Mouse (Mus musculus) cerebellum, adult 8-10 months (tissue): ENCODE data around the gene Ppp2r5e.
A peak's percentile ranks its signal among the peaks of the same experiment; 100 is the strongest.

ENCODE experiments used
- DNase-seq: peaks from one replicate; pipeline ENCODE4 v3.0.0; 2022

The Ppp2r5e gene

GRCm38 (mm10) chr12:75596154-75597002 lies at the start of gene Ppp2r5e:
Gene Ppp2r5e, minus strand, starts transcription at chr12:75596245.
- DNase-seq = peak; percentile 99

DNA sequence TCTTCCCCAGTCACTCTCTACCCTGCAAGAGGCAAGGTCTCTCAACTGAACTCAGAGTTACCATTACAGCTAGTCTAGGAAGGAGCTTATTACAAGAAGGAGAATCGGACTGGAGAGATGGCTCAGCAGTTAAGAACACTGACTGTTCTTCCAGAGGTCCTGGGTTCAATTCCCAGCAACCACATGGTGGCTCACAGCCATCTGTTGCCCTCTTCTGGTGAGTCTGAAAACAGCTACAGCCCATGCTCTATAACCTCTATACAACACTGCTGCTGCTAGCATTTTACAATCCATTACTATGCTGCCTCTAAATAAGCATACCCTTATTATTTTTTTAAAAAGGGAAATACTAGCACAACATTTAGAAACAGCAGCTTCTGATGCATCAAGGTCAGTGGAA lies 49.7 kb upstream of the Ppp2r5e start:
- DNase-seq = no peak

DNA sequence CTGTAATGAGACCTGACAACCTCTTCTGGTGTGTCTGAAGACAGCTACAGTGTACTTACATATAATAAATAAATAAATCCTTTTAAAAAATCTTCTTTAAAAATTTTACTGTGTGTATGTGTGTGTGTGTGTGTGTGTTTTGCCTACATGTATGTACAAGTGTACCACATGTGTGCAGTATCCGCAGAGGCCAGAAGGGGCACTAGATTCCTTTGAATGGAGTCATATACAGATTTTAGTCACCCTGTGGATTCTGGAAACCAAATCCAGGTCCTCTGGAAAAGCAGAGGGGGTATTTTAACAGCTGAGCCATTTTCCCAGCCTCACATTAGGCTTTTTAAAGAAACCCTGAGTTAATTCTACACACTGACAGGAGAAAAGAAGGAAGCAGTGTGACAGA lies 45.7 kb upstream of the Ppp2r5e start:
- DNase-seq = no peak

- DNase-seq = no peak
Observed at GRCm38 (mm10) chr12:75638345-75638744, 42.3 kb upstream of the Ppp2r5e start.

DNA sequence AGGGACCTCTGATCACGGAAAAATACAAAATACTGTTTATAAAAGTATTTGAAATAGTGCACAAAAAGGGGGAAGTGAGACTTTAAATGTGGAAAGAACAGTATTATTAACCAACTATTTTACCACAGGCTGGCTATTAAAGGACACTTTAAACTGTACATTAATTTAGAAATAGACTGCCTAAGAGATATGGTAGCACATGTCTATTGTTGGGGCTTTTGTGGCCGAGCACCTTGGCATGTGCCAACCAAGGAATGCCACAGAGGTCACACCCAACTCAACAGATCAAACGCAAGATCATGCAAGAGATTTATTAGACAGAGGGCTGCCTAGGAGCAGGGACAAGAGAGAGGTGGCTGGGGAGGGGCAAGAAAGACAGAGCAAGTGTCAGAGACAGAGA lies 41.1 kb upstream of the Ppp2r5e start:
- DNase-seq = no peak

DNA sequence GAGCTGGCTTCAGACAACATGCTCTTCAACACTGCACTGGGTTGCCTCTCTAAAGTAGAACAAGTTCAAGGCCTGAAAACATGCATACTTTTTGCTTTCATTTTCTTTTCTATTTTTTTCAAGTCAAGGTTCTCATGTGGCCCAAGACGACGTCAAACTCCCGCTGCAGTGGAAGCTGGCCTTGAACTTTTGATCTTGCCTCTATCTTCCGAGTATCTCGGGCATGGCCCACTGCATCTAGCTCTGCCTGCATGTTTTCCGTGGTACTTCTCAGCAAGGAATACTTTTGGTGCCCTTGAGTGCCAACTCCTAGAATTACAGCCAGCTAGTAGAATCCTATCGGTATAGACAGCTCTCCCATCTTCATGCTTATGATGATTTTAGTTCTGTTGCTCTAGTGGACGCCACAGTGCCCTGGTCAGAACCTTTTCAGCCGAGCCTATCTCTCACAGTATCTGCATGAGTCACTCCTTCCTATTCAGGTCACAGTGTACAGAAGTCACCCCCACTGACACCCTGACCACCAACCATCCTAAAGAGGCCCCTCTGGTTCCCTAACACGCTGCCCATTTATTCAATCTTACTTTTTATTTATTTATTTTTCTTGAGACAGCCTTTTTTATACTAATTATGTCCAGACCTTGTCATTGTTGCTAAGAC lies 39.9 kb upstream of the Ppp2r5e start:
- no peak for DNase-seq

DNA sequence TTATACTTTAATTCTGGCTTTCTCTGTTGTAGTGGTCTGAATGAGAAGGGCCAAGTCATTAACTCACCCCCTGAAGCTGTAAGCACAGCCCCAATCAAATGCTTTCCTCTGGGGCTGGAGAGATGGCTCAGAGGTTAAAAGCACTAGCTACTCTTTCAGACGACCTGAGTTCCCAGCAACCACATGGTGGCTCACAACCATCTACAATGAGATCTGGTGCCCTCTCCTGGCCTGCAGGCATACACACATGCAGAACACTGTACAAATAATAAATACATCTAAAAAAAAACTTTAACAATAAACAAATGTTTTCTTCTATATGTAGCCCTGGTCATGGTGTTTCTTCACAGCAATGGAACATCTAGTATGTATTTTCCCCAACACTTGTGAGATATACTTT lies 33.6 kb upstream of the Ppp2r5e start:
- no peak for DNase-seq

DNA sequence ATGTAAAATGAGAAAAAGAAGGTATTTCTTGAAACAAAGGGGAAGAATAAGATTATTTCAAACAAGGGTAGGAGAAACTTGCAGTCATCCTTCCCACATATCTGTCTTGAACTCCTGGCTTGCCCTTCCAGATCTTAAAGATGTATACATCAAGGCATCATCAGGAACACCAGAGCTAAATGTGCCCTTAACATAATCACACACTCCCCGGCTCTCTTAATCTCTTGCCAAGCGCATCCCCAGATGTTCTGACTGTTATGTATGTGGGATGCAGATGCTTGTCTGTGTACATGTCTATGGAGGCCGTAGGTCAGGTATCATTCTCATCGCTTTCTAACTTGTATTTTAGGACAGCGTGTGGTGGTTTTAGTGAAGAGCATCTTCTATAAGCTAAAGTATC lies 27.2 kb upstream of the Ppp2r5e start:
- no peak for DNase-seq

DNA sequence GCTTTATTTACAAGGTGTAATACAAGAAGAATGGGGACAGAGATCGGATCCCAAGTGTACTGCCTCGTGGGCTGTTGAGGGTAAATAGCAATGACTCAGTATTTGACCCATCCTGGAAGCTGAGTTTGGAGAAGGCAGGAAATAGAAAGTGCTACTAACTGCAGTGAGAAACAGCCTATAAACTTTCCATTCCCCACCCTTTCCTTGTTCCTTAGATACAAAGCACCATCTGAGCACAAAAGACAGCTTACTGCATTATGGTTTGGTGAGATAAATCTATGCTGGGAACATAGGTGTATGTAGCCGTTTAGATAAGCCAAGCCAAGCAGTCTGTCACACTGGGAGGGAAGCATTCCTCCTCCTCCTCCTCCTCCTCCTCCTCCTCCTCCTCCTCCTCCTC lies 26.8 kb upstream of the Ppp2r5e start:
- no peak for DNase-seq

- DNase-seq = no peak
Observed at GRCm38 (mm10) chr12:75616841-75617240, 20.8 kb upstream of the Ppp2r5e start.

DNA sequence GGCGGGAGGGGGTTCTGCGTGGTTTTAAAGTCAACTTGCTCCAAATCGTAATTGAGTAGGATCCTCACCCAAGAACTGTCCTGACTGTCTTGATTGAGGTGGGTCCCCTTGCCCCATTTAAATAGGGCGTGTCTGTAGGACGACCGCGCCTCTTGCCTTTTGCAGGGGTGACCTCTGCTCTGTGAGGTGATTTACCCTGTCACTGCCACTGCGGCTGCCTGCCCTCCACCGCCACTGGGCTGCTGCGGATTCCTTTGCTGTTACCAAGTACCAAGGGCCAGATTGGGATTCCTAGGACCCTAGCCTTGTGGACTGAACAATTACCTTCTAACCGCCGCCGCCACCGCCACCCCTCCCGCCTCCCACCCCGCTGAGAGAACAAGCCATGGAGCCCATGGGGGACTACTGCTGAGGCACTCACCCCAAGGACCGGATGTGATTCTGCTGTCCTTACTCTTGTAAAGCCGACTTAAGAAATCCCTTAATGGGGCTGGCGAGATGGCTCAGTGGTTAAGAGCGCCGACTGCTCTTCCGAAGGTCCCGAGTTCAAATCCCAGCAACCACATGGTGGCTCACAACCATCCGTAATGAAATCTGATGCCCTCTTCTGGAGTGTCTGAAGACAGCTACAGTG lies 20.2 kb upstream of the Ppp2r5e start:
- DNase-seq = no peak

- no peak for DNase-seq
Observed at GRCm38 (mm10) chr12:75615556-75615955, 19.5 kb upstream of the Ppp2r5e start.

DNA sequence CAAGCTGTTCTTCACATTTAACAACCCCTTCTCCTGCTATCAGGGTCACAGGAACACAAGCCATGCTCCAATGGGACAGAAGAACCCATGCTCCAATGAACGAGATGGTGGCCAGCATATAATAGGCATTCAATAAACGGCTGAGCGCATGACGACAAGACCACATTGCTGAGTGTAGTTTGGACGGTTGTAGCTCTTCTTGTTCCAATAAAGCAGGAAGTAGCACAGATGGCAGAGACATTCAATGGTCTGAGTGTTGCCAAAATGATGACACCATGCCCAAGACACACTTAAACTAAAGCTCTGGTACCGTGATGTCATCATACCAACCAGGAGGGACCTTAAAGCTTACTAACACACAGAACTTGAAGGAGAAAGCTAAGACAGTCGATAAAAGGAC lies 16.7 kb upstream of the Ppp2r5e start:
- peak; percentile 33 for DNase-seq

- DNase-seq = no peak
Observed at GRCm38 (mm10) chr12:75599490-75599889, 3.4 kb upstream of the Ppp2r5e start.

- DNase-seq = no peak
Observed at GRCm38 (mm10) chr12:75598988-75599387, 2.9 kb upstream of the Ppp2r5e start.

DNA sequence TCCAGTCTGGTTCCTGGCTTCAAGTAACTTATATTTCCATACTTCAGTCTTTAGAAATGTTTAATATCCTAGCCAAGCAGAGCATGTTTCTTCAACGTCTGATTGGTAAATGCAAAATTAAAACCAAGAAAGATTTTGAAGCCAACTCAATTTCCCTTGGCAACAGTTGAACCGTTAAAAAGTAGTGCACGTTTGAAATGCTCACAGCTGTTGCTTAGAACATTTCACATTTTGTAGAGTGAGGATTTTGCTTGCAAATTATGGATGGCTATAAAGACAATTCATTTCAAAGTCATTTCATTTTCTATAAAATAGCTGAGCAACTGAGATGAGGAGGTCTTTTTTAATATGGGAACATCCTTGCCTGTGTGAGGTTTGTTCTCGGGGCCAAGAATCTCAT lies 1.7 kb upstream of the Ppp2r5e start:
- no peak for DNase-seq

GRCm38 (mm10) chr12:75595291-75596153 lies 523 bp downstream of the Ppp2r5e start:
- DNase-seq = no peak

DNA sequence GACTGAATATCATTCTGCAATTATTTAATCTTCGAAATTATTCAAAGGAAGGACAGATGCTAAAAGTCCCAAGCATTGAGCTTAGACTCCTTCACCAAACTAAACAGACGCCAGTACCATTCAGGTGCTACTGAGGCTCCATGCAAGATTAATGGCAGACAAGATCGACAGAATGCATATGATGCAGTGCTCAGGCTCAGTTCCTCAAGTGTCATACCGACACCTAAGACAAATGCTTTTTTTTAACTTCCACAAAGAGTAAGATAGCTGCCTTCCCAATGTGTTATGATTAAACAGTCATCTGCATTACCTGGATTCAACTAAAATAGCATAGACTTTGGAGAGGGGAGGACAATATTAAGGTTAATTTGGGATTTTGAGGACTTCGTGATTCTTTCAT lies 1.6 kb downstream of the Ppp2r5e start:
- DNase-seq = no peak

DNA sequence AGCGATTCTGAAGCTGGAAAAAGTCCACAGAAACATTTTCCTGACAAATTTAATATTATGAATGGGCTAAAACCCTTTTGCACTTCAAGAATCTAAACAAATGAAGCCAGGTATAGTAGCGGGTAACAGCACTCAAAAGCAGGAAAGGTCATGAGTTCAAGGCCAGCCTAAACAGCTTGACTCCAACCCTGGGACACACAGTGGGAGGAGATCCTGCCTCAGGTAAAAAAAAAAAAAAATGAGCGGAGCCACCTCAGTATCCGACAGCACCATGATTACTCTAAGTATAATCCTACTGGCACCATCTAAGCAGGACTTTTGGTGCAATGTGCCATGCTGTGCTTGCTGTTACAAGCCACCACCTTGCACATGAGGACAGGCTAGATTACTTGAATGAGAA lies 2.2 kb downstream of the Ppp2r5e start:
- no peak for DNase-seq

DNA sequence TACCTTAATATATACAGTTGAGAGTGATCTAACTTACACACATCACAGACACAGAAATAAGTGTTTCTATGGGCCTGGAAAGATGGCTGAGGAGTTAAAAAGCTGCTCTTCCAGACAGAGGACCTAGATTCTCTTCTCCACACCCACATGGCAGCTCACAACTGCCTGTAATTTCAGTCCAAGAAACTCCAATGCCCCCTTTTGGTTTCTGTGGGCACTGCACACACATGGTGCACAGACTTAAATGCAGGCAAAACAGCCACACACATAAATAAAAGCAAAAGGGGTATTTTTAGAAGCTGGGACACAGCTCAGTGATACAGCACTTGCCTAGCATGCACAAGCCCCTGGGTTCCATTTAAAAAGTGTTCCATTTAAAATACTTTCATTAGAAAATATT lies 8.5 kb downstream of the Ppp2r5e start:
- DNase-seq = no peak

DNA sequence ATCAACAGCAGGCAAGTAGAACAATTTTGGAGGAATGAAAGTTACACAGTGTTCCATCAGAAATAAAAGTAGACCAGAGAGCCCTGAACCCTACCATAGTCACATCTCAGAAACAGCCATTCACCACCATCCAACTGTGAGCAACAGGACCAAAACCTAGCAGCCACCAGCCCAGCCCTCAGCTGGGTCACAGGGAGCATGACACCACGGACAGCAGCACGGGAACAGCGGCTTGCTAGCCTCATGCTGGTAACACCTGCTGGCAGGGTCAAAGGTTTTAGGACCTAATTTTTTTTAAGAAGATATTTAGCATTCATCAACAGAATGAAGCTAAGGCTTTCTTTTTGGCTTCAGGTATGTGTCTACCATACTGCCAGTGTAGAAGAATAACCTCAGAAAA lies 12.3 kb downstream of the Ppp2r5e start:
- DNase-seq = no peak

DNA sequence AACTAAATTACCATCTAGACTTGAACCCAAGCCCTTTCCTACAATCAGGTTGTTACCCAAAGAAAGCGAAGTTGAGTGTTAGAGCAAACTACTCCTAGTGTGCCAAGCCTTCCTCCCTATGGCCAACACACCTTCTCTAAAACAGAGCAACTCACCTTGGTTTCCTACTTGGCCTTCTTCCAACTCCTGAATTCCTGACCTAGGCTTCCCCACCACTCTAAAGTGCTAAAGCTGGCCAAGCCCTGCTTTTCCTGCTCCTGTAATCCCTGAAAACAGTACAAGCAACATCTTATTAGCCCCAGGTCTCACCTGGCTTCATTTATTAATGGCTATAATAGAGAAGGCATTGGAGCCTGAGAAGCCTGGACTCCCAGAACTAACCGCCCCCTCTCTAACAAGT lies 17.0 kb downstream of the Ppp2r5e start:
- DNase-seq = no peak

DNA sequence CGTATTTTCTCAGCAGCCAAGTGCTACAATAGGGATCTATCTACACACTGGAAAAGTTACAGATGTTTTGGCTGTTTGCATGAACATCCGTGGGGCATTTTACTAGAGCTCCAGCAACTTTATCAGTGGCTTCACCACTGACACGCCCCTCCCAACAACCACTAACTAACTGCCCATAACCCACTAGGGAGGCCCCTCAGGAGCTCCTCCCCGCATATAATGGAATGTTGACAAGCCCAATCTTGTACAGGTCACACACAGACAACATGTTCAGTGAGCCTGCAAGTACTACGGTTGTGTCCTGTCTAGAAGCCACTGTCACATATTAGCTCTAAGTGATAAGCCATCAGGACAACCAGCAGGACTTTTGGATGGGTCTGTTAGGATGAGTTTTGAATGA lies 18.8 kb downstream of the Ppp2r5e start:
- DNase-seq = no peak
